Mouse (Mus musculus) hindbrain, embryonic 10.5 days (tissue): ENCODE results near the gene Zswim8. TPM values are rescaled to one million over a fixed set of nuclear protein-coding genes. Genes with fewer than 3 reads are reported as not detected.

Experiments used
- polyA plus RNA-seq: library from polyadenylated mRNA; unstranded; fragments of >200 nt; fragmentation: Nextera tagmentation; extraction: Ambion mirVana; gene quantifications from 2 replicates; pipeline ENCODE4 v1.2.1, GENCODE M21; 2016

The Zswim8 gene
- polyA plus RNA-seq, 1 experiment from 2014 or later, result 40.3 TPM

Other genes with a start within 250 kb of the Zswim8 start
- gene Anxa7, start 227.4 kb upstream of the Zswim8 start, polyA plus RNA-seq, result 12.8 and 16.2 TPM in 2 replicates
- 0.80 and 0.88 TPM in 2 replicates for gene Mss51, start 210.7 kb upstream of the Zswim8 start, polyA plus RNA-seq
- gene Ppp3cb, start 161.0 kb upstream of the Zswim8 start, polyA plus RNA-seq, result 39.7 and 44.8 TPM in 2 replicates
- gene Usp54, start 66.5 kb upstream of the Zswim8 start, polyA plus RNA-seq, result 12.7 and 14.0 TPM in 2 replicates
- gene Myoz1, start 51.0 kb upstream of the Zswim8 start, polyA plus RNA-seq, result 0.27 and 0.51 TPM in 2 replicates
- gene Synpo2l, start 39.2 kb upstream of the Zswim8 start, polyA plus RNA-seq, result 0.21 and 0.46 TPM in 2 replicates
- gene Sec24c, start 33.2 kb upstream of the Zswim8 start, polyA plus RNA-seq, result 111 and 112 TPM in 2 replicates
- 20.1 and 20.7 TPM in 2 replicates for gene Fut11, start 12.6 kb upstream of the Zswim8 start, polyA plus RNA-seq
- gene Chchd1, start 4.5 kb upstream of the Zswim8 start, polyA plus RNA-seq, result 250 and 263 TPM in 2 replicates
- gene Ndst2, start 27.0 kb downstream of the Zswim8 start, polyA plus RNA-seq, result 23.3 and 28.3 TPM in 2 replicates
- gene Camk2g, start 86.5 kb downstream of the Zswim8 start, polyA plus RNA-seq, result 38.2 and 48.8 TPM in 2 replicates
- 0.47 and 0.52 TPM in 2 replicates for gene Plau, start 129.1 kb downstream of the Zswim8 start, polyA plus RNA-seq
- 31.8 and 32.9 TPM in 2 replicates for gene Vcl, start 221.8 kb downstream of the Zswim8 start, polyA plus RNA-seq